ENCODE assay signal across 23 mouse cellular contexts in the genomic region with DNA sequence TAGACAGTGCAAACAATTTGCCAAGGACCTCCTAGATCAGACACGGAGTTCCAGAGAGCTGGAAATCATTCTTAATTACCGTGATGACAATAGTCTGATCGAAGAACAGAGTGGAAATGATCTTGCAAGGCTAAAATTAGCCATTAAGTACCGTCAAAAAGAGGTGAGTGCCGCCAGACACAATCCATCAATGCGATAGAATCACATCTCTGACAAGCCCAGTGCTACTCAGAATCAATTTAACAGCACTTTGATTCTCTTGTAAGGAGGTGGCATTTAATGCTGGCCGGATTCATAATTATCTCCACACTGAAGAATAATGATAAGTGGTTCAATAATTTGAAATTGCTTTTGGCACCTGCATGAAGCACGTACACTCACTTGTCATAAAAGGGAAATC.
"Had no signal": no experiment of that assay in that cellular context is flagged by ENCODE, and none has a peak within 500 bp of the region (broad histone marks: within the 10 kb centered on the region; RNA-seq: fewer than 3 reads in every experiment).

No protein-coding gene starts in this region.

- H3K9ac ChIP-seq: heart, embryonic 13.5 days; heart, embryonic 15.5 days; hindbrain, embryonic 13.5 days; kidney, embryonic 15.5 days; limb, embryonic 13.5 days; limb, embryonic 15.5 days; liver, embryonic 12.5 days had no signal

- H3K36me3 ChIP-seq: heart, embryonic 13.5 days; heart, embryonic 15.5 days; hindbrain, embryonic 13.5 days; kidney, embryonic 15.5 days; limb, embryonic 13.5 days; limb, embryonic 15.5 days; liver, embryonic 12.5 days had no signal

- DNase-seq: gastrocnemius, postnatal 14 days; gastrocnemius, postnatal 36 days; heart, adult 2 months; heart, postnatal 14 days; heart, postnatal 36 days; kidney, adult 11 months; kidney, adult 2 months; kidney, adult 9 months; kidney, postnatal 14 days; kidney, postnatal 36 days; layer of hippocampus, adult 9-11 months; layer of hippocampus, postnatal 36 days; left cerebral cortex, postnatal 4 days had no signal

- H3K9me3 ChIP-seq: heart, embryonic 13.5 days; heart, embryonic 15.5 days; hindbrain, embryonic 13.5 days; kidney, embryonic 15.5 days; limb, embryonic 13.5 days; limb, embryonic 15.5 days; liver, embryonic 12.5 days had no signal

- H3K27me3 ChIP-seq: heart, embryonic 13.5 days; heart, embryonic 15.5 days; hindbrain, embryonic 13.5 days; kidney, embryonic 15.5 days; limb, embryonic 13.5 days; limb, embryonic 15.5 days; liver, embryonic 12.5 days had no signal

- H3K4me3 ChIP-seq: heart, adult 2 months; heart, embryonic 13.5 days; heart, embryonic 15.5 days; hindbrain, embryonic 13.5 days; kidney, embryonic 15.5 days; limb, embryonic 13.5 days; limb, embryonic 15.5 days; liver, embryonic 12.5 days had no signal

- H3K4me2 ChIP-seq: heart, embryonic 11.5 days; heart, embryonic 13.5 days; heart, embryonic 15.5 days; hindbrain, embryonic 13.5 days; kidney, embryonic 15.5 days; limb, embryonic 13.5 days; limb, embryonic 15.5 days; liver, embryonic 12.5 days had no signal

- ATAC-seq: intestine, embryonic 16.5 days; liver, embryonic 12.5 days had no signal

- H3K27ac ChIP-seq: heart, adult 2 months; heart, embryonic 13.5 days; heart, embryonic 15.5 days; hindbrain, embryonic 13.5 days; kidney, embryonic 15.5 days; kidney, postnatal 0 days; limb, embryonic 13.5 days; limb, embryonic 15.5 days; liver, embryonic 12.5 days had no signal

- H3K4me1 ChIP-seq: heart, embryonic 13.5 days; heart, embryonic 15.5 days; kidney, embryonic 15.5 days; limb, embryonic 13.5 days; limb, embryonic 15.5 days; liver, embryonic 12.5 days had no signal
